Mouse (Mus musculus): Measurements from ENCODE around the gene Mael.

Gene Mael

GRCm38 (mm10) chr1:166205159-166205558 lies 33.4 kb downstream of the Mael start:
- no peak for DNase-seq (ENCODE audit: low spot score)

- no peak for DNase-seq (ENCODE audit: low spot score)
Measured at GRCm38 (mm10) chr1:166204171-166204570, 34.4 kb downstream of the Mael start.

- DNase-seq (ENCODE audit: low spot score): no peak
Measured at GRCm38 (mm10) chr1:166189821-166190220, 48.7 kb downstream of the Mael start.

GRCm38 (mm10) chr1:166185357-166185756 lies 53.2 kb downstream of the Mael start:
- DNase-seq (ENCODE audit: low spot score): no peak

GRCm38 (mm10) chr1:166184391-166185229 lies 53.9 kb downstream of the Mael start:
- DNase-seq (ENCODE audit: low spot score): no peak

- no peak for DNase-seq (ENCODE audit: low spot score)
Measured at GRCm38 (mm10) chr1:166182952-166183627, 55.5 kb downstream of the Mael start.

GRCm38 (mm10) chr1:166181510-166181909 lies 57.0 kb downstream of the Mael start:
- no peak for DNase-seq (ENCODE audit: low spot score)

- DNase-seq (ENCODE audit: low spot score): no peak
Measured at GRCm38 (mm10) chr1:166173621-166174020, 64.9 kb downstream of the Mael start.

GRCm38 (mm10) chr1:166172992-166173391 lies 65.6 kb downstream of the Mael start:
- DNase-seq (ENCODE audit: low spot score): peak; percentile 22

- peak; percentile 19 for DNase-seq (ENCODE audit: low spot score)
Measured at GRCm38 (mm10) chr1:166170852-166171251, 67.7 kb downstream of the Mael start.

GRCm38 (mm10) chr1:166169713-166170112 lies 68.8 kb downstream of the Mael start:
- DNase-seq (ENCODE audit: low spot score): peak; percentile 23

- no peak for DNase-seq (ENCODE audit: low spot score)
Measured at GRCm38 (mm10) chr1:166168017-166168416, 70.5 kb downstream of the Mael start.

- DNase-seq (ENCODE audit: low spot score): no peak
Measured at GRCm38 (mm10) chr1:166167405-166167804, 71.1 kb downstream of the Mael start.

GRCm38 (mm10) chr1:166165159-166165558 lies 73.4 kb downstream of the Mael start:
- DNase-seq (ENCODE audit: low spot score): no peak

- no peak for DNase-seq (ENCODE audit: low spot score)
Measured at GRCm38 (mm10) chr1:166164580-166164979, 74.0 kb downstream of the Mael start.

- DNase-seq (ENCODE audit: low spot score): peak; percentile 89
Measured at GRCm38 (mm10) chr1:166160569-166161445, 77.7 kb downstream of the Mael start.

- no peak for DNase-seq (ENCODE audit: low spot score)
Measured at GRCm38 (mm10) chr1:166160111-166160510, 78.4 kb downstream of the Mael start.

- no peak for DNase-seq (ENCODE audit: low spot score)
Measured at GRCm38 (mm10) chr1:166158664-166159063, 79.9 kb downstream of the Mael start.

GRCm38 (mm10) chr1:166157712-166158111 lies 80.8 kb downstream of the Mael start:
- DNase-seq (ENCODE audit: low spot score): no peak

GRCm38 (mm10) chr1:166155113-166155494 lies 83.4 kb downstream of the Mael start:
- peak; percentile 34 for DNase-seq (ENCODE audit: low spot score)

GRCm38 (mm10) chr1:166154162-166155112 lies 84.1 kb downstream of the Mael start:
- peak; percentile 85 for DNase-seq (ENCODE audit: low spot score)

Measured in testis, postnatal 10 days (tissue).